Mouse (Mus musculus) adrenal gland, postnatal 10 days (tissue): ENCODE measurements around the gene Pacs1. TPM values are rescaled to one million over a fixed set of nuclear protein-coding genes. Genes with fewer than 3 reads are reported as not detected.
A peak's percentile ranks its signal among the peaks of the same experiment; 100 is the strongest.
"Not testable (repeated sequence)": the region's sequence is repeated elsewhere in the genome, so short reads cannot be mapped to it uniquely, and the experiment has no call there.

Experiments used
- DNase-seq: peaks from one replicate; pipeline ENCODE4 v3.0.0; 2021; ENCODE audit warnings: mixed read lengths
- total RNA-seq, 2 experiments: library from RNA; stranded (reverse); gene quantifications; 2 replicates each; pipeline ENCODE4 v1.2.3; 2021

The Pacs1 gene
- total RNA-seq, 2 experiments from 2014 or later = 23.3 to 28.7 TPM

- peak; percentile 55 for DNase-seq
Measured at GRCm38 (mm10) chr19:5151331-5151730, 121.6 kb downstream of the Pacs1 start.

GRCm38 (mm10) chr19:5150358-5150757 lies 122.6 kb downstream of the Pacs1 start:
- no peak for DNase-seq

GRCm38 (mm10) chr19:5149041-5149440 lies 123.9 kb downstream of the Pacs1 start:
- not testable (repeated sequence) for DNase-seq

- DNase-seq = peak; percentile 69
Measured at GRCm38 (mm10) chr19:5139640-5140039, 133.3 kb downstream of the Pacs1 start.

- no peak for DNase-seq
Measured at GRCm38 (mm10) chr19:5131237-5131636, 141.7 kb downstream of the Pacs1 start.

GRCm38 (mm10) chr19:5129770-5130169 lies 143.1 kb downstream of the Pacs1 start:
- DNase-seq = no peak

- no peak for DNase-seq
Measured at GRCm38 (mm10) chr19:5124055-5124614, 148.8 kb downstream of the Pacs1 start.

- DNase-seq = no peak
Measured at GRCm38 (mm10) chr19:5123241-5123640, 149.7 kb downstream of the Pacs1 start.

GRCm38 (mm10) chr19:5122492-5122891 lies 150.4 kb downstream of the Pacs1 start:
- no peak for DNase-seq

GRCm38 (mm10) chr19:5118384-5118698 lies 154.6 kb downstream of the Pacs1 start, which contains the start of gene Klc2:
Gene Klc2, minus strand, starts transcription at chr19:5118560.
- DNase-seq = no peak

- peak; percentile 94 for DNase-seq
Measured at GRCm38 (mm10) chr19:5117494-5118383, 155.2 kb downstream of the Pacs1 start.

GRCm38 (mm10) chr19:5113783-5114182 lies 159.1 kb downstream of the Pacs1 start:
- DNase-seq = no peak

- peak; percentile 52 for DNase-seq
Measured at GRCm38 (mm10) chr19:5109659-5110453, 163.1 kb downstream of the Pacs1 start.

- DNase-seq = no peak
Measured at GRCm38 (mm10) chr19:5108702-5109101, 164.2 kb downstream of the Pacs1 start.

- no peak for DNase-seq
Measured at GRCm38 (mm10) chr19:5108271-5108575, 164.7 kb downstream of the Pacs1 start.

- no peak for DNase-seq
Measured at GRCm38 (mm10) chr19:5107556-5108270, 165.2 kb downstream of the Pacs1 start.

- peak; percentile 98 for DNase-seq
Measured at GRCm38 (mm10) chr19:5106731-5107191, 166.2 kb downstream of the Pacs1 start, which contains the start of gene Rab1b. Gene Rab1b, minus strand, starts transcription at chr19:5107072.

- DNase-seq = peak; percentile 46
Measured at GRCm38 (mm10) chr19:5106074-5106473, 166.8 kb downstream of the Pacs1 start.

- DNase-seq = peak; percentile 82
Measured at GRCm38 (mm10) chr19:5098363-5099143, 174.4 kb downstream of the Pacs1 start, which contains the start of gene Cnih2. Gene Cnih2, minus strand, starts transcription at chr19:5098521.

- DNase-seq = no peak
Measured at GRCm38 (mm10) chr19:5097521-5098362, 175.2 kb downstream of the Pacs1 start.
